ENCODE assay signal across 12 mouse cellular contexts in genomic region chr13:17859365-17860033, GRCm38 (mm10). TPM values are rescaled to one million over a fixed set of nuclear protein-coding genes. Genes with fewer than 3 reads are reported as not detected.
DNase-seq lines count a peak whose midpoint lies in the region; ATAC-seq lines count a peak whose summit lies in the region.
"Had no signal": no experiment of that assay in that cellular context is flagged by ENCODE, and none has a peak within 500 bp of the region (broad histone marks: within the 10 kb centered on the region; RNA-seq: fewer than 3 reads in every experiment).

No protein-coding gene starts in this region.

- ATAC-seq in frontal cortex, adult (ENCODE audit: low TSS enrichment) = peak; percentile 93
- no peak for ATAC-seq in cerebellum, adult (ENCODE audit: insufficient number of reproducible peaks, low FRiP score, low TSS enrichment)
- no peak for ATAC-seq in erythroid progenitor cell, adult 5-6 weeks (replicated peaks; ENCODE audit: low FRiP score, poor library complexity, severe bottlenecking)
- ATAC-seq: forebrain, embryonic 14.5 days had no signal

- peak; percentile 26 for DNase-seq in gastrocnemius, postnatal 25 days
- no peak for DNase-seq in gastrocnemius, postnatal 36 days
- peak; percentile 20 for DNase-seq in 3T3-L1 (ENCODE audit: low read depth, low spot score)
- DNase-seq in left cerebral cortex, postnatal 36 days (ENCODE audit: low spot score in 2 of 2) = peak; percentile 38 to 59
- no peak for DNase-seq in cerebellum, adult 18-20 months
- DNase-seq: adrenal gland, postnatal 25 days; kidney, adult 2 months; liver, embryonic 13.5 days had no signal

- intact Hi-C loops in gastrocnemius, postnatal 36 days (cut with DNase I) = no loop called here
- intact Hi-C loops in left cerebral cortex, postnatal 36 days (cut with DNase I) = no loop called here

RNA-seq across cellular contexts. Expression of gene Cdk13, which starts 54.6 kb away (rescaled TPM):
- total RNA-seq in gastrocnemius, postnatal 25 days (2021) = 10 to 100 TPM; 17.1 to 19.6 TPM
- 10 to 100 TPM; 13.1 to 20.7 TPM for total RNA-seq in gastrocnemius, postnatal 36 days (2021)
- total RNA-seq in left cerebral cortex, postnatal 36 days (2021) = 10 to 100 TPM; 49.9 to 67.0 TPM
- total RNA-seq in erythroid progenitor cell, adult 5-6 weeks (2015; ENCODE audit: low replicate concordance) = 63.8 and 65.4 TPM in 2 replicates
- total RNA-seq in erythroid progenitor cell, adult 5-6 weeks (2017; ENCODE audit: low replicate concordance) = 67.6 and 102 TPM in 2 replicates

Comparison
In these comparisons a context has a peak if more than half of its experiments do, and no peak if none do; other contexts are left out.
1. DNase-seq: peak in gastrocnemius, postnatal 25 days (single experiment), 3T3-L1 (single experiment) and left cerebral cortex, postnatal 36 days (2 of 2); none in gastrocnemius, postnatal 36 days (0 of 2) and cerebellum, adult 18-20 months (0 of 2).